Mouse (Mus musculus) kidney, adult 2 months (tissue): ENCODE measurements around the gene Bcl2l15. TPM values are rescaled to one million over a fixed set of nuclear protein-coding genes. Genes with fewer than 3 reads are reported as not detected.
"Not testable (repeated sequence)": the region's sequence is repeated elsewhere in the genome, so short reads cannot be mapped to it uniquely, and the experiment has no call there.

ENCODE experiments used
- DNase-seq: peaks from one replicate; pipeline ENCODE4 v3.0.0; 2021
- H3K27ac ChIP-seq: fragments of 200-500 bp; 2 replicates; pipeline ENCODE4 v1.5.1; 2012; ENCODE audit warnings: low read depth, low read length, control low read depth, inconsistent platforms; ENCODE audit not compliant: insufficient read depth
- H3K27me3 ChIP-seq: fragments of 200-500 bp; replicated peaks from 2 replicates; pipeline ENCODE4 v1.6.1; 2012; ENCODE audit warnings: mild to moderate bottlenecking, moderate library complexity, low read length, inconsistent platforms; ENCODE audit not compliant: control insufficient read depth, insufficient read depth
- H3K36me3 ChIP-seq: fragments of 200-500 bp; 2 replicates; pipeline ENCODE4 v1.6.1; 2012; ENCODE audit warnings: mild to moderate bottlenecking, moderate library complexity, low read length, inconsistent platforms; ENCODE audit not compliant: control insufficient read depth, insufficient read depth
- H3K4me1 ChIP-seq: fragments of 200-500 bp; 2 replicates; pipeline ENCODE4 v1.6.1; 2011; ENCODE audit warnings: low read length; ENCODE audit not compliant: control insufficient read depth, insufficient read depth
- H3K4me3 ChIP-seq: fragments of 200-500 bp; 2 replicates; pipeline ENCODE4 v1.5.1; 2011; ENCODE audit warnings: mild to moderate bottlenecking, low read depth, low read length, control low read depth; ENCODE audit not compliant: insufficient read depth
- CTCF ChIP-seq: fragments of 200-500 bp; conservative IDR thresholded peaks from 2 replicates; pipeline ENCODE4 v1.5.1; 2011; ENCODE audit warnings: low read depth, mild to moderate bottlenecking, control low read depth, low read length, moderate library complexity, mixed read lengths; ENCODE audit not compliant: insufficient read depth, insufficient read length
- POLR2A ChIP-seq: fragments of 200-500 bp; IDR thresholded peaks from one replicate; pipeline ENCODE4 v1.6.1; 2011; ENCODE audit warnings: low read depth, low read length, control low read depth
- WGBS: fragments of 180-500 bp; shearing (Covaris S2); methylation state at CpG from one replicate; pipeline ENCODE4 v1.1.7; 2018; 5-methylcytosine and 5-hydroxymethylcytosine counted together
- polyA plus RNA-seq: library from polyadenylated mRNA; depleted of rRNA; stranded (reverse); fragments of >200 nt; gene quantifications from 2 replicates; pipeline ENCODE4 v1.2.3, GENCODE M21; 2012; rRNA removed

Gene Bcl2l15
- polyA plus RNA-seq, result 0.17 TPM in 1 of 2 replicates, not detected in the other

DNA sequence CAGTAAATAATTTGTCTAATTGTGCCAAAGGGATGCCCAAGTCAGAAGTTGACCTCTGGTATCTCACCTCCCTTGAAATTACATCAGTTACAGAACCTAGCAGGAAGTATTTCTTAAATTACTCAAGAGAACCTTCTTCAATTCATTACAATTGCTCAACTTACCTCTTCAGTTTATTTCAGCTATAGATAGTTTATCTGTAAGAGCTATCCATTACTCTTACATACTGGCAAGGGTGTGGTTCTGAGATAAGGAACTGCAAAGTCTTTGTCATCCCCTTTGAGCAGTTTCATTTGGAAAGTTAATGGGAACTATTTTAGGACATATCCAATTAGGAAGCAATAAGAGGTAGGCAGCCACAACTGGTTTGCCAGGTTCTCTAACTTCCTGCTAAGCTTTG, at the start of gene Bcl2l15:
TSS of gene Bcl2l15 (plus strand) at position 176 of the 400 bp plus-strand sequence.
- TF ChIP-seq POLR2A, result no peak
- no peak for TF ChIP-seq CTCF

DNA sequence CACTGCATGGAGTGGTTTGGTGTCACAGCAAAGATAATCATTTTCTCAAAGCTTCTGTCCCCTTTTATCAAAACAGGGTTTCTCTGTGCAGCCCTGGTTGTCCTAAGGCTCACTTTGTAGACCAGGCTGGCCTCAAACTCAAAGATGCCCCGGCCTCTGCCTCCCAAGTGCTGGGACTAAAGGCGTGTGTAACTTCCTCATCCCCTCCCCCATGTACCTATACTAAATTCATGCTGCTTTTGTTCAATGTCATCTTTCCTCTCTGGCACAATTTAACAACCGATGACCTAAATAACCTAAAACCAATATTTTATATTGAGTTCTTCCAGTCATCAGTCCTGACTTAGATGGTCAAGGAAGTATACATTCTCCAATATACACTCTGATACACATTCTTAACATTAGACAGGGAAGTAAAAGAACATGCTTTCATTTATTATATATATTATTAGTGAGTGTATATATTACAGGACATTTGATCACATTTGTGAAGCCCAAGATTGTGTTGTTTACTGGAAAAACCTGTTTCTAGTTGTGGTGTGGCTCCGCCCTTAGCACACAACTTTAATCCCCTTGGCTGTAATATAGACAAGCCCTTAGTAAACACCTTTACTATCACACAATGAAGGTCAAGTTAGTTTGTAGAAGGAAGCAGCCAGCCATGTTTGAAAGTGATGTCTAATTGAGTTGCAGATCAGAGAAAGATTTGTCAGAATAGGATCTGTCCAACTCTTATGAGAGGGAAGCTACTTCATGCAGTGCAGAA, 49.4 kb upstream of the Bcl2l15 start:
- WGBS, result 74% methylated on average over 4 of the region's 4 CpGs
- Histone ChIP-seq H3K36me3 (no peaks in the 10 kb centered on the region), H3K27me3 (no peaks in the 10 kb centered on the region), H3K4me3 (no peak overlapping the region), H3K27ac (peak overlapping the region; percentile 56), H3K4me1 (peaks cover 36% of the 10 kb centered on the region)
- DNase-seq, result no peak
- TF ChIP-seq POLR2A (no peak), CTCF (no peak)

More for the DNA sequence above, at the start of gene Bcl2l15:
- Histone ChIP-seq H3K27me3 (no peaks in the 10 kb centered on the region), H3K4me1 (no peaks in the 10 kb centered on the region), H3K27ac (no peak within 1 kb of the TSS), H3K4me3 (no peak within 1 kb of the TSS), H3K36me3 (no peaks in the 10 kb centered on the region)
- DNase-seq, result no peak

DNA sequence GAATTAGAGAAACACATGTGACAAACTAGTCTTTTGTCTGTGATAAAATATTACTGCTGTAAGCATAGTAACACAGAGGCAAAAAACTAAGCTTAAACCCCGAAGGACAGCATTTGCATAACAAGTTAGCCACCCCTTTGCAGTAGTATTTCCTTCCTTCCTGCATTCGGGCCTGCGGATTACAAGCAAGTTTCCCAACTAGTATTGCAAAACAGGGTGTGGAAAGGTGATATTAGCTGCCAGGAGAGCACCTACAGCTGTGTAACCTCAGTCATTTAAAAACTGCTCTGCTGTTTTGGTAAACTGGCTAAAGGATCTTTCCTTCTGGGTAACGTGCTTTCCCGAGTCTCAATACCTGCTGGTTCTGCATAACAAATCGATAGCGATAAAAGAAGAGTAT, 45.2 kb upstream of the Bcl2l15 start:
- Histone ChIP-seq H3K27me3 (no peaks in the 10 kb centered on the region), H3K36me3 (no peaks in the 10 kb centered on the region), H3K4me3 (no peak overlapping the region), H3K27ac (peak overlapping the region; percentile 69; the same call in 1 of the 2 replicates), H3K4me1 (peaks cover 44% of the 10 kb centered on the region)
- TF ChIP-seq CTCF, result no peak
- no peak for TF ChIP-seq POLR2A
- DNase-seq, result no peak
- WGBS, result 34% methylated on average over 7 of the region's 7 CpGs

DNA sequence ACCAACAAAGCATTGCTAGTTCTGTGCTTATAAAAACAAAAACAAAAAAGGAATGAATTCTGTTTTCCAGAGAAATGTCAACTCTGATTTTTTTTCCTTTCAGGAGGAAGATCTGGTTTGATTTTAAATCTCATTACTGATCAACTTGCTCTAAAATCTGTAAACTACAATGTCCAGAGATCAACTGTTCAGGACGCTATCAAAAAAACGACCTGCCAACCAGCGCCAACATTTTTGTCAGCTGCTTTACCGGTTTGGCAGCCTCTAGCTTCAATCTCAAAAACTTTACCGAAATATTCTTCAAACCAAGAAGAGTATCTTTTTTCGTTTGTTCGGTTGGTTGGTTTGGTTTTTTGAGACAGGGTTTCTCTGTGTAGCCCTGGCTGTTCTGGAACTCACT, 43.3 kb upstream of the Bcl2l15 start:
- H3K36me3 ChIP-seq, result no peaks in the 10 kb centered on the region
- TF ChIP-seq POLR2A (no peak), CTCF (no peak)
- WGBS, result 28% methylated on average over 7 of the region's 7 CpGs
- H3K27ac ChIP-seq, result peak overlapping the region; percentile 77
- H3K4me1 ChIP-seq, result peaks cover 36% of the 10 kb centered on the region
- H3K4me3 ChIP-seq, result peak overlapping the region; percentile 44
- DNase-seq, result peak; percentile 53
- no peaks in the 10 kb centered on the region for H3K27me3 ChIP-seq

DNA sequence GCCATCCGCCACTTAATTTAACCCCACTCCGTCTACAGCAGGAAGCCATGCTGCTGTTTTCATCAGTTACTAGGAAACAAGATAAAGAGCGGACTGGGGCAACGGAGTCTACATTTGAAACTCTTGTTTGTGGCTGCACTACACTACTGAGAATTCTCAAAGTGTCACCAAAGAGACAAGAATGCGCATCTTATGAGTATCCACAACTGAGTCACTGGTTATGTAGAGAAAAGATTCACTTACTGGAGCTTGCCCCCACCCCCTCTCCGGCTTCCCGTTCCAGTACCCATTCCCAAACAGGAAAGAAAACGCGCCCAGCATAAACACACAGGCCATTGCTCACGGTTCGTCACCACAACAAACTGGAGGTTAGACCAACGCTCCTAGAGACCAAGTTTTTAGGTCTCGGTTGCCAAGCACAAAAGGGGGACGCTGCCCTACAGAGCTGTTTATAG, 42.5 kb upstream of the Bcl2l15 start:
- H3K4me3 ChIP-seq, result peak overlapping the region; percentile 94
- H3K4me1 ChIP-seq, result peaks cover 33% of the 10 kb centered on the region
- peak overlapping the region; percentile 69 for H3K27ac ChIP-seq
- DNase-seq, result peak; percentile 67
- WGBS, result 1% methylated on average over 14 of the region's 14 CpGs
- TF ChIP-seq POLR2A (no peak), CTCF (no peak)
- H3K36me3 ChIP-seq, result no peaks in the 10 kb centered on the region
- H3K27me3 ChIP-seq, result no peaks in the 10 kb centered on the region

DNA sequence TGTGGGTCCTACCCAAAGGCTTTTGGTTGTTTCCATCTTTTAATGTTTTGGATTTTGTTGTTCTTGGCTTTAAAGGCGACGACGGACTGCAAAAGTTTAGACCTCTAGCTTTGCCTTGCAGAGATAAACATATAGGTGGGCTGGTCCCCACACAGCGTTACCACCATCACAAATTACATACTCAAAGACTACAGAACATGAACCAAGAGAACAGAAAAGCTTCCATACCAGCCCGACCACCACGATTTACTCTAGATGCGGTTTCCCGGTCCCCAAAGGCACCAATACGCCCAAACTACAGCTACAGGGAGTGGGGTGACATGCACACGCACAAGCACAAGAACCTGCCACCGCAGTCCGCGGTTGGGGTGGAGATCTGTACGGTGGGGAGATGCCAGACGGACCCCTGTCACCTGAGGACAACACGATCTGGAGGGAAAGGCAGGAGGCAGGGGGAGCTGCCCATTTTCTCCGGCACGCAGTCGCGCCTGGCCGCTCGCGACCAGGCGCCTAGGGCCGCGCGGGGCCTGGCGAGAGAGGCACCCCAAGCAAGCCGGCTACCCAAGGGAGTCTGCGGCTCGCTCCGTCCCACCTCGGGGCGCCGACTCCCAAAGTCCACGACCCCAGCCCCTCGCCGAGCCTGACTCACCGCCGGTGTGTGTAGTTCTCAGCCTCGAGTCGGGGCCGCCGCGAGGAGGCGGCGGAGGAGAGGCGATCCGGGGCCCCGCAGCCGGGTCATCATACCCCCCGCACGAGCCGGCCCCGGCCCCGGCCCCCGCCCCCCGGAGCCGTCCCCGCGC, 41.9 kb upstream of the Bcl2l15 start:
- peak overlapping the region; percentile 94 for H3K4me3 ChIP-seq
- no peak for TF ChIP-seq POLR2A
- H3K27me3 ChIP-seq, result no peaks in the 10 kb centered on the region
- no peak for DNase-seq
- under 1% methylated on average over 60 of the region's 61 CpGs for WGBS
- H3K4me1 ChIP-seq, result peaks cover 30% of the 10 kb centered on the region
- no peaks in the 10 kb centered on the region for H3K36me3 ChIP-seq
- H3K27ac ChIP-seq, result peak overlapping the region; percentile 69

DNA sequence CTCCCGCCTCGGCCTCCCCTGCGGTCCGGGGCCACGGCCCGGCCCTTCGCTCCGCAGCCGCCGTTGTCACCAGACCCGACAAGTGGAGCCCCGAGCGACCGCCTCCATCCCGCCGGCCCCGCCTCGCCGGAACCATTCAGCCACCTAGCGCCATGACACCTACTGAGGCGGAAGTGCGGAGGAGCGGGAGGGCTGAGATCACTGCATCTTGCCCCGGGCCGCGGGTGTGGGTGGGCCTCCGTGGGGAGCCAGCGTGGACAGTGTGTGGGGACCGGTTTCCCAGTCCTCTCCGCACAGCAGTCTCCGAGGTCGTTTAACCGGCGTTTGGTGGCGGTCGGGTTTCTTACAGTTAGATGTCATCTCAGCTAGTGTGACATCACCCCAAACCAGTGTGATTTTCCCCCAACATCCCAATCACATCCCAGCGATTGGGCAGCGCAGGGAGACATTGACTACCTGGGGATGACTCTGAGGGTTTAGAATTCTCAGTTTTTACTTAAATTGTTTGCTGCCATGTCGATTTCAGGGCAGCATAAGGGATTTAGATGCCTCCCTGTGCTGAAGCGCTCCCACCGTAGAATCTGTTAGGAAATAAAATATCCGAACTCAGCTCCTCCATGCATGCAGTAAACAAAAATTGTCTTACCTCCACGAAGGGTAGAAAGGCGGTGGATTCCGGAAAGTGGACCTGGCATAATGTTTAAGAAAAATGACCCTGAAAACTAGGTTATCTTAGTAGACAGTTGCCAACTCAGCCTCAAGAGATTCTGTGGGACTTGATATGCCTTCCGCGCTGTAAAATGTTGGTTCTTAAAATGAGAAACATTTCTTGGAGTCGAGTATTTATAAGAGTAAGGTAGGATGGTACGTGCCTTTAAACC, 40.9 kb upstream of the Bcl2l15 start, which contains the start of gene Hipk1:
TSS of gene Hipk1 (minus strand) at position 334 of the 881 bp plus-strand sequence.
- DNase-seq, result peak; percentile 97
- no peaks in the 10 kb centered on the region for H3K36me3 ChIP-seq
- H3K27ac ChIP-seq, result peak within 1 kb of the TSS; percentile 94
- TF ChIP-seq POLR2A, result peak; percentile 79
- no peak for TF ChIP-seq CTCF
- no peaks in the 10 kb centered on the region for H3K27me3 ChIP-seq
- 11% methylated on average over 49 of the region's 49 CpGs for WGBS
- H3K4me3 ChIP-seq, result peak within 1 kb of the TSS; percentile 94
- peaks cover 27% of the 10 kb centered on the region for H3K4me1 ChIP-seq

DNA sequence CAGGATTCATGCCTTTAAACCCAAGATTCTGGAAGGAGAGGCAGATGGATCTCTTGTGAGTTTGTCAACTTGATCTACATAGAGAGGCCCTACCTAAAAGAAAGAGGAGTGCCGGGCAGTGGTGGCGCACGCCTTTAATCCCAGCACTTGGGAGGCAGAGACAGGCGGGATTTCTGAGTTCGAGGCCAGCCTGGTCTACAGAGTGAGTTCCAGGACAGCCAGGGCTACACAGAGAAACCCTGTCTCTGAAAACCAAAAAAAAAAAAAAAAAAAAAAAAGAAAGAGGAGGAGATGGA, 40.3 kb upstream of the Bcl2l15 start:
- H3K36me3 ChIP-seq, H3K4me3 ChIP-seq, H3K27me3 ChIP-seq, DNase-seq: not testable (repeated sequence)
- Histone ChIP-seq H3K27ac (peak overlapping the region; percentile 94; the same call in 1 of the 2 replicates), H3K4me1 (peaks cover 24% of the 10 kb centered on the region)
- 84% methylated on average over 5 of the region's 5 CpGs for WGBS
